Mouse (Mus musculus) liver, adult 2 months (tissue): ENCODE measurements at regions not wholly inside any gene's neighbourhood (a gene's known extent, or its start where the extent isn't known, plus 50 kb on each side); places are given as distances from the start of the nearest gene placed in this dataset.
A peak's percentile ranks its signal among the peaks of the same experiment; 100 is the strongest.

ENCODE experiments used
- DNase-seq: peaks from one replicate; pipeline ENCODE4 v3.0.0-alpha.2; 2011; ENCODE audit warnings: low read depth, low spot score; ENCODE audit errors: extremely low read depth
- H3K27ac ChIP-seq: fragments of 200-500 bp; replicated peaks from 2 replicates; pipeline ENCODE4 v1.5.1; 2012; ENCODE audit warnings: low read depth, mild to moderate bottlenecking, control low read depth, inconsistent platforms, low read length; ENCODE audit not compliant: insufficient read depth
- H3K27me3 ChIP-seq: fragments of 200-500 bp; 2 replicates; pipeline ENCODE4 v1.6.1; 2012; ENCODE audit warnings: mild to moderate bottlenecking, moderate library complexity, low read length, inconsistent platforms; ENCODE audit not compliant: control insufficient read depth, insufficient read depth
- H3K36me3 ChIP-seq: fragments of 200-500 bp; 2 replicates; pipeline ENCODE4 v1.6.1; 2012; ENCODE audit warnings: low read length, inconsistent platforms; ENCODE audit not compliant: control insufficient read depth, insufficient read depth
- H3K4me1 ChIP-seq: fragments of 200-500 bp; 2 replicates; pipeline ENCODE4 v1.6.1; 2011; ENCODE audit warnings: low read length; ENCODE audit not compliant: control insufficient read depth, insufficient read depth
- H3K4me3 ChIP-seq: fragments of 200-500 bp; 2 replicates; pipeline ENCODE4 v1.5.1; 2011; ENCODE audit warnings: low read depth, mild to moderate bottlenecking, control low read depth, low read length, moderate library complexity; ENCODE audit not compliant: insufficient read depth
- H3K79me2 ChIP-seq: fragments of 200-500 bp; 2 replicates; pipeline ENCODE4 v1.6.1; 2012; ENCODE audit warnings: inconsistent platforms, mild to moderate bottlenecking, low read length, moderate library complexity; ENCODE audit not compliant: control insufficient read depth, insufficient read depth
- H3K9ac ChIP-seq: fragments of 200-500 bp; 2 replicates; pipeline ENCODE4 v1.6.1; 2012; ENCODE audit warnings: low read depth, mild to moderate bottlenecking, control low read depth, inconsistent platforms, low read length
- CTCF ChIP-seq: fragments of 200-500 bp; IDR thresholded peaks from 2 replicates; pipeline ENCODE4 v1.5.1; 2011; ENCODE audit warnings: low read depth, low read length, control low read depth
- POLR2A ChIP-seq: fragments of 200-500 bp; IDR thresholded peaks from 2 replicates; pipeline ENCODE4 v1.6.1; 2011; ENCODE audit warnings: low read length, control low read depth; ENCODE audit not compliant: insufficient read depth; ENCODE audit errors: extremely low read depth
- WGBS: fragments of 180-500 bp; shearing (Covaris S2); methylation state at CpG from one replicate; pipeline ENCODE4 v1.1.7; 2018; 5-methylcytosine and 5-hydroxymethylcytosine counted together

GRCm38 (mm10) chr1:72108678-72109077 lies 103.4 kb downstream of the Mreg start:
- Histone ChIP-seq H3K4me1 (no peaks in the 10 kb centered on the region), H3K36me3 (no peaks in the 10 kb centered on the region), H3K27me3 (no peaks in the 10 kb centered on the region), H3K4me3 (no peak overlapping the region), H3K9ac (no peak overlapping the region), H3K79me2 (no peaks in the 10 kb centered on the region), H3K27ac (no peak overlapping the region)
- WGBS, result 90% methylated on average over 8 of the region's 8 CpGs
- DNase-seq, result no peak
- TF ChIP-seq POLR2A (no peak), CTCF (no peak)

- TF ChIP-seq POLR2A (no peak), CTCF (no peak)
- WGBS, result 86% methylated on average over 7 of the region's 7 CpGs
Measured at GRCm38 (mm10) chr1:72107125-72107524, 105.0 kb downstream of the Mreg start.

GRCm38 (mm10) chr1:72106655-72107054 lies 105.5 kb downstream of the Mreg start:
- DNase-seq, result peak; percentile 41
- Histone ChIP-seq H3K79me2 (no peaks in the 10 kb centered on the region), H3K4me3 (no peak overlapping the region), H3K4me1 (no peaks in the 10 kb centered on the region), H3K27ac (no peak overlapping the region), H3K36me3 (no peaks in the 10 kb centered on the region), H3K27me3 (no peaks in the 10 kb centered on the region), H3K9ac (no peak overlapping the region)
- WGBS, result 85% methylated on average over 4 of the region's 4 CpGs
- no peak for TF ChIP-seq POLR2A
- TF ChIP-seq CTCF, result no peak

More at GRCm38 (mm10) chr1:72107125-72107524, 105.0 kb downstream of the Mreg start:
- Histone ChIP-seq H3K4me3 (no peak overlapping the region), H3K79me2 (no peaks in the 10 kb centered on the region), H3K27me3 (no peaks in the 10 kb centered on the region), H3K36me3 (no peaks in the 10 kb centered on the region), H3K4me1 (no peaks in the 10 kb centered on the region), H3K27ac (no peak overlapping the region), H3K9ac (no peak overlapping the region)
- peak; percentile 14 for DNase-seq

- TF ChIP-seq POLR2A (no peak), CTCF (no peak)
- no peak overlapping the region for H3K9ac ChIP-seq
- H3K4me3 ChIP-seq, result no peak overlapping the region
- H3K27ac ChIP-seq, result no peak overlapping the region
- H3K79me2 ChIP-seq, result no peaks in the 10 kb centered on the region
- no peaks in the 10 kb centered on the region for H3K27me3 ChIP-seq
- H3K36me3 ChIP-seq, result no peaks in the 10 kb centered on the region
- no peak for DNase-seq
- H3K4me1 ChIP-seq, result no peaks in the 10 kb centered on the region
- 81% methylated on average over 5 of the region's 5 CpGs for WGBS
Measured at GRCm38 (mm10) chr1:72105435-72106057, 106.6 kb downstream of the Mreg start.

- H3K27ac ChIP-seq, result no peak overlapping the region
- DNase-seq, result no peak
- H3K4me3 ChIP-seq, result no peak overlapping the region
- H3K27me3 ChIP-seq, result no peaks in the 10 kb centered on the region
- no peaks in the 10 kb centered on the region for H3K4me1 ChIP-seq
- 73% methylated on average over 6 of the region's 6 CpGs for WGBS
- H3K79me2 ChIP-seq, result no peaks in the 10 kb centered on the region
- no peaks in the 10 kb centered on the region for H3K36me3 ChIP-seq
- TF ChIP-seq CTCF (no peak), POLR2A (no peak)
- H3K9ac ChIP-seq, result no peak overlapping the region
Measured at GRCm38 (mm10) chr1:72103962-72104361, 108.1 kb downstream of the Mreg start.

- DNase-seq, result no peak
- no peak overlapping the region for H3K27ac ChIP-seq
- WGBS, result 93% methylated on average over 6 of the region's 6 CpGs
- no peak overlapping the region for H3K4me3 ChIP-seq
- H3K79me2 ChIP-seq, result no peaks in the 10 kb centered on the region
- no peaks in the 10 kb centered on the region for H3K27me3 ChIP-seq
- no peaks in the 10 kb centered on the region for H3K4me1 ChIP-seq
- TF ChIP-seq POLR2A (no peak), CTCF (no peak)
- no peaks in the 10 kb centered on the region for H3K36me3 ChIP-seq
- H3K9ac ChIP-seq, result no peak overlapping the region
Measured at GRCm38 (mm10) chr1:72103387-72103786, 108.7 kb downstream of the Mreg start.
